Mouse (Mus musculus) thymus, postnatal 0 days (tissue): ENCODE results near the gene Nod1. TPM values are rescaled to one million over a fixed set of nuclear protein-coding genes. Genes with fewer than 3 reads are reported as not detected.

Experiments
- DNase-seq: peaks from one replicate; pipeline ENCODE4 v3.0.0-alpha.2; 2015; ENCODE audit warnings: low spot score
- polyA plus RNA-seq: library from polyadenylated mRNA; unstranded; fragments of >200 nt; fragmentation: Nextera tagmentation; extraction: Ambion mirVana; gene quantifications from 2 replicates; pipeline ENCODE4 v1.2.1, GENCODE M21; 2015

Nod1 gene
- polyA plus RNA-seq, 1 experiment from 2014 or later = 4.0 TPM

GRCm38 (mm10) chr6:54890221-54890620 is 82.2 kb downstream of the Nod1 start:
- no peak for DNase-seq

GRCm38 (mm10) chr6:54886195-54886594 is 86.2 kb downstream of the Nod1 start:
- no peak for DNase-seq

DNA sequence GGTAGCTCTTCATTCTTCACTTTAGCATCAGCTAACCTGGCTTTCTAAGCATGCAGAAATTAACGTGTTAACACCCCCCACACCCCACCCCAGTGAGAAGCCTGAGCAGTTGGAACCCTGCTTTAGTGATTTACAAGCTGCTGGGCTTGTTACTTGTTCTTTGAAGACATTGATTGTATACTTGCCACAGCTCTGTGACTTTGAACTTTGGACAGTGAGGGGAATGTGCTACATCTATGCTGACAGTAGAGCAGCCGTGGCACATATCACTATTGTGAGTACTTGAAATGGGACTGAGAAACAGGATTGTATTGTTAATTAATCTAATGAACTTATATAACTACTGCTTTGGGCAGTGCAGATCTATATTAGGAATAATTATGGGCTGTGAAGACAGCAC is 89.0 kb downstream of the Nod1 start:
- DNase-seq = no peak

- no peak for DNase-seq
Measured at GRCm38 (mm10) chr6:54880086-54880485, 92.3 kb downstream of the Nod1 start.

- DNase-seq = no peak
Measured at GRCm38 (mm10) chr6:54878546-54878945, 93.9 kb downstream of the Nod1 start.

DNA sequence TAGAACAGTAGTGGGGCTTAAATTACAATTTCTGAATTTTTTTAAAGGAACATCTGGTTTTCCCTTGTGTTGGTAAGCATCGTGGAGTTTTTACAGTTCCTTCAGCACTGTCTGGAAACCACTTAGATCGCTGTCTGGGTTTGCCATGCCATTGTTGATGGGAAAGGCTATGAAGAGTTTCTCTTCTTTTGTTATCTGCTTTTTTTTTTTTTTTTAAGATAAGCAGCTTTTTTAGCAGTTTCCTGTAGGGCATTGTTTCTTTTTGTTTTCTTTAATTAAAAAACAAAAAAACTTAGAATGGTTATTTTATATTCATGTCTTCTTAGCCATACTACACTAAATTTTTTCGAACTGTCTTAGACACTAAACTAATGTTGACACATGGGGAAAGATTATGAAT is 94.8 kb downstream of the Nod1 start:
- no peak for DNase-seq

GRCm38 (mm10) chr6:54876782-54877181 is 95.6 kb downstream of the Nod1 start:
- DNase-seq = no peak

Other genes with a start within 250 kb of the Nod1 start
- 14.9 and 20.8 TPM in 2 replicates for gene Znrf2, start 155.7 kb downstream of the Nod1 start, polyA plus RNA-seq
- gene Ggct, start 20.3 kb upstream of the Nod1 start, polyA plus RNA-seq = 12.9 and 16.6 TPM in 2 replicates
- 125 and 130 TPM in 2 replicates for gene Gars, start 65.4 kb upstream of the Nod1 start, polyA plus RNA-seq
- gene Crhr2, start 160.4 kb upstream of the Nod1 start, polyA plus RNA-seq = 0.07 and 0.12 TPM in 2 replicates
- gene Inmt, start 202.4 kb upstream of the Nod1 start, polyA plus RNA-seq = 2.1 and 3.0 TPM in 2 replicates
- gene Mindy4, start 230.8 kb upstream of the Nod1 start, polyA plus RNA-seq = 2.3 and 3.5 TPM in 2 replicates